Mouse (Mus musculus) kidney, embryonic 16.5 days (tissue): ENCODE data around the gene Agr2. TPM values are rescaled to one million over a fixed set of nuclear protein-coding genes. Genes with fewer than 3 reads are reported as not detected.

ENCODE experiments used
- ATAC-seq: fragments of 200-750 bp; cut with Nextera tagmentation; 2 replicates; pipeline ENCODE4 v1.8.0; 2017; ENCODE audit warnings: moderate TSS enrichment; ENCODE audit not compliant: low FRiP score, low TSS enrichment
- H3K27ac ChIP-seq: fragments of 300-500 bp; sonication (generic); 2 replicates; pipeline ENCODE4 v1.5.1; 2014; ENCODE audit warnings: low read length
- H3K27me3 ChIP-seq: fragments of 300-500 bp; sonication (generic); 2 replicates; pipeline ENCODE4 v1.6.1; 2014; ENCODE audit warnings: low read length, control low read depth, mixed read lengths; ENCODE audit not compliant: insufficient read depth
- H3K36me3 ChIP-seq: fragments of 300-500 bp; sonication (generic); 2 replicates; pipeline ENCODE4 v1.6.1; 2014; ENCODE audit warnings: low read length, control low read depth, mixed read lengths; ENCODE audit not compliant: insufficient read depth
- H3K4me1 ChIP-seq: fragments of 300-500 bp; sonication (generic); 2 replicates; pipeline ENCODE4 v1.6.1; 2014; ENCODE audit warnings: low read length, control low read depth, mixed read lengths; ENCODE audit not compliant: insufficient read depth
- H3K4me2 ChIP-seq: fragments of 300-500 bp; sonication (generic); replicated peaks from 2 replicates; pipeline ENCODE4 v1.6.1; 2014; ENCODE audit warnings: low read depth, low read length
- H3K4me3 ChIP-seq: fragments of 300-500 bp; sonication (generic); 2 replicates; pipeline ENCODE4 v1.5.1; 2014; ENCODE audit warnings: mild to moderate bottlenecking, low read length
- H3K9ac ChIP-seq: fragments of 300-500 bp; sonication (generic); replicated peaks from 2 replicates; pipeline ENCODE4 v1.6.1; 2014; ENCODE audit warnings: low read length
- H3K9me3 ChIP-seq: fragments of 300-500 bp; sonication (generic); 2 replicates; pipeline ENCODE4 v1.6.1; 2016; ENCODE audit warnings: low read length, control low read depth
- WGBS: fragments of 180-500 bp; shearing (Covaris S2); extraction: QIAGEN DNeasy Blood & Tissue Kit; methylation state at CpG from one replicate; pipeline ENCODE4 v1.1.7; 2014; 5-methylcytosine and 5-hydroxymethylcytosine counted together
- polyA plus RNA-seq: library from polyadenylated mRNA; unstranded; fragments of >200 nt; fragmentation: Nextera tagmentation; extraction: Ambion mirVana; gene quantifications from 2 replicates; pipeline ENCODE4 v1.2.1, GENCODE M21; 2015

The Agr2 gene
- polyA plus RNA-seq, 1 experiment from 2014 or later: 2.6 TPM

- H3K36me3 ChIP-seq: peaks cover 24% of the 10 kb centered on the region
- no peak for ATAC-seq
- no peak overlapping the region for H3K4me3 ChIP-seq
- H3K9ac ChIP-seq: no peak overlapping the region
- no peak overlapping the region for H3K27ac ChIP-seq
- H3K27me3 ChIP-seq: no peaks in the 10 kb centered on the region
- no peak overlapping the region for H3K4me2 ChIP-seq
- H3K9me3 ChIP-seq: 0 out of 2 replicates have a peak, but pooled peaks cover 2% of the 10 kb centered on the region
- no peaks in the 10 kb centered on the region for H3K4me1 ChIP-seq
- 86% methylated on average over 3 of the region's 3 CpGs for WGBS
These were observed 27.4 kb downstream of the Agr2 start for GRCm38 (mm10) chr12:36020081-36020480.

GRCm38 (mm10) chr12:36020710-36021109 lies 28.0 kb downstream of the Agr2 start:
- Histone ChIP-seq H3K4me3 (no peak overlapping the region), H3K4me2 (no peak overlapping the region), H3K9me3 (0 out of 2 replicates have a peak, but pooled peaks cover 2% of the 10 kb centered on the region), H3K27ac (no peak overlapping the region), H3K4me1 (no peaks in the 10 kb centered on the region), H3K36me3 (peaks cover 19% of the 10 kb centered on the region), H3K27me3 (no peaks in the 10 kb centered on the region), H3K9ac (no peak overlapping the region)
- WGBS: 80% methylated on average over 2 of the region's 2 CpGs
- no peak for ATAC-seq

- H3K4me3 ChIP-seq: no peak overlapping the region
- H3K9me3 ChIP-seq: no peaks in the 10 kb centered on the region
- H3K4me2 ChIP-seq: no peak overlapping the region
- H3K4me1 ChIP-seq: no peaks in the 10 kb centered on the region
- ATAC-seq: no peak
- H3K27ac ChIP-seq: no peak overlapping the region
- no peaks in the 10 kb centered on the region for H3K27me3 ChIP-seq
- 93% methylated on average over 4 of the region's 4 CpGs for WGBS
- no peak overlapping the region for H3K9ac ChIP-seq
- peaks cover 2% of the 10 kb centered on the region; the same call in 1 of the 2 replicates for H3K36me3 ChIP-seq
These were observed 33.4 kb downstream of the Agr2 start for GRCm38 (mm10) chr12:36026126-36026525.

GRCm38 (mm10) chr12:36027171-36027570 lies 34.5 kb downstream of the Agr2 start:
- ATAC-seq: no peak
- Histone ChIP-seq H3K9me3 (no peaks in the 10 kb centered on the region), H3K36me3 (no peaks in the 10 kb centered on the region), H3K4me1 (no peaks in the 10 kb centered on the region), H3K4me3 (no peak overlapping the region), H3K27me3 (no peaks in the 10 kb centered on the region), H3K9ac (no peak overlapping the region), H3K4me2 (no peak overlapping the region), H3K27ac (no peak overlapping the region)
- WGBS: 83% methylated on average over 2 of the region's 2 CpGs

- Histone ChIP-seq H3K36me3 (no peaks in the 10 kb centered on the region; the same call in 1 of the 2 replicates), H3K27ac (no peak overlapping the region), H3K9ac (no peak overlapping the region), H3K27me3 (no peaks in the 10 kb centered on the region), H3K4me1 (no peaks in the 10 kb centered on the region), H3K9me3 (peaks cover 5% of the 10 kb centered on the region; the same call in 1 of the 2 replicates), H3K4me3 (no peak overlapping the region), H3K4me2 (no peak overlapping the region)
- 76% methylated on average over 5 of the region's 5 CpGs for WGBS
- ATAC-seq: no peak
These were observed 36.4 kb downstream of the Agr2 start for GRCm38 (mm10) chr12:36028968-36029645.

- no peak overlapping the region for H3K9ac ChIP-seq
- H3K27ac ChIP-seq: no peak overlapping the region
- H3K36me3 ChIP-seq: no peaks in the 10 kb centered on the region; the same call in 1 of the 2 replicates
- WGBS: 84% methylated on average over 5 of the region's 6 CpGs
- no peaks in the 10 kb centered on the region for H3K27me3 ChIP-seq
- H3K4me2 ChIP-seq: no peak overlapping the region
- peaks cover 5% of the 10 kb centered on the region; the same call in 1 of the 2 replicates for H3K9me3 ChIP-seq
- no peaks in the 10 kb centered on the region for H3K4me1 ChIP-seq
- no peak for ATAC-seq
- H3K4me3 ChIP-seq: no peak overlapping the region
These were observed 37.0 kb downstream of the Agr2 start for GRCm38 (mm10) chr12:36029687-36030086.

- Histone ChIP-seq H3K9ac (no peak overlapping the region), H3K4me2 (no peak overlapping the region), H3K4me3 (no peak overlapping the region), H3K27ac (no peak overlapping the region), H3K27me3 (no peaks in the 10 kb centered on the region), H3K9me3 (peaks cover 10% of the 10 kb centered on the region; the same call in 1 of the 2 replicates), H3K4me1 (no peaks in the 10 kb centered on the region), H3K36me3 (no peaks in the 10 kb centered on the region; the same call in 1 of the 2 replicates)
- ATAC-seq: no peak
- 86% methylated on average over 12 of the region's 12 CpGs for WGBS
These were observed 38.1 kb downstream of the Agr2 start for GRCm38 (mm10) chr12:36030660-36031363.

- WGBS: 60% methylated on average over 4 of the region's 4 CpGs
- H3K4me3 ChIP-seq: no peak overlapping the region
- no peaks in the 10 kb centered on the region for H3K27me3 ChIP-seq
- no peak overlapping the region for H3K9ac ChIP-seq
- H3K4me2 ChIP-seq: no peak overlapping the region
- peaks cover 10% of the 10 kb centered on the region; the same call in 1 of the 2 replicates for H3K9me3 ChIP-seq
- H3K4me1 ChIP-seq: no peaks in the 10 kb centered on the region
- H3K27ac ChIP-seq: no peak overlapping the region
- H3K36me3 ChIP-seq: no peaks in the 10 kb centered on the region; the same call in 1 of the 2 replicates
- ATAC-seq: no peak
These were observed 39.7 kb downstream of the Agr2 start for GRCm38 (mm10) chr12:36032419-36032818.

- H3K4me1 ChIP-seq: 0 out of 2 replicates have a peak, but pooled peaks cover under 1% of the 10 kb centered on the region
- peaks cover 10% of the 10 kb centered on the region; the same call in 1 of the 2 replicates for H3K9me3 ChIP-seq
- H3K4me3 ChIP-seq: no peak overlapping the region
- no peaks in the 10 kb centered on the region; the same call in 1 of the 2 replicates for H3K36me3 ChIP-seq
- H3K9ac ChIP-seq: no peak overlapping the region
- no peaks in the 10 kb centered on the region for H3K27me3 ChIP-seq
- H3K27ac ChIP-seq: no peak overlapping the region
- no peak for ATAC-seq
- no peak overlapping the region for H3K4me2 ChIP-seq
- WGBS: 97% methylated on average over 6 of the region's 6 CpGs
These were observed 42.8 kb downstream of the Agr2 start for GRCm38 (mm10) chr12:36035501-36035900.

- ATAC-seq: no peak
- WGBS: 95% methylated on average over 7 of the region's 7 CpGs
- no peaks in the 10 kb centered on the region for H3K27me3 ChIP-seq
- H3K36me3 ChIP-seq: no peaks in the 10 kb centered on the region; the same call in 1 of the 2 replicates
- no peak overlapping the region for H3K9ac ChIP-seq
- peaks cover 7% of the 10 kb centered on the region; the same call in 1 of the 2 replicates for H3K4me1 ChIP-seq
- no peak overlapping the region for H3K27ac ChIP-seq
- H3K9me3 ChIP-seq: peaks cover 10% of the 10 kb centered on the region; the same call in 1 of the 2 replicates
- H3K4me2 ChIP-seq: no peak overlapping the region
- no peak overlapping the region for H3K4me3 ChIP-seq
These were observed 43.4 kb downstream of the Agr2 start for GRCm38 (mm10) chr12:36036121-36036520.
